Mouse (Mus musculus) MEL (cell line): ENCODE measurements around the gene Dusp6. TPM values are rescaled to one million over a fixed set of nuclear protein-coding genes. Genes with fewer than 3 reads are reported as not detected.
A peak's percentile ranks its signal among the peaks of the same experiment; 100 is the strongest.

Experiments
- DNase-seq: peaks from one replicate; pipeline ENCODE4 v3.0.0; 2011; ENCODE audit warnings: low read depth, low spot score
- H3K27ac ChIP-seq: 2 replicates; pipeline ENCODE4 v1.5.1; 2012; ENCODE audit warnings: low read depth, mild to moderate bottlenecking, control low read depth, low read length, moderate library complexity; ENCODE audit not compliant: control insufficient read depth
- H3K27me3 ChIP-seq, 2 experiments: fragments of 150-350 bp in 1 of 2; sonication (generic) in 1 of 2; 2 replicates each; pipeline ENCODE4 v1.6.1; 2012; ENCODE audit warnings: low read length in 2 of 2, mild to moderate bottlenecking in 2 of 2, improper control_type of control experiment in 1 of 2, moderate library complexity in 1 of 2; ENCODE audit not compliant: insufficient read depth in 2 of 2, control insufficient read depth in 1 of 2
- H3K36me3 ChIP-seq, 2 experiments: 2 replicates each; pipeline ENCODE4 v1.6.1; 2012 to 2014; ENCODE audit warnings: low read length in 2 of 2, improper control_type of control experiment in 1 of 2, inconsistent platforms in 1 of 2, mild to moderate bottlenecking in 1 of 2; ENCODE audit not compliant: insufficient read depth in 2 of 2, control insufficient read depth in 1 of 2
- H3K4me1 ChIP-seq, 2 experiments: fragments of 150-350 bp in 1 of 2; sonication (generic) in 1 of 2; 2 replicates each; pipeline ENCODE4 v1.6.1; 2012; ENCODE audit warnings: low read length in 2 of 2, improper control_type of control experiment in 1 of 2, mild to moderate bottlenecking in 1 of 2; ENCODE audit not compliant: insufficient read depth in 2 of 2, control insufficient read depth in 1 of 2
- H3K4me3 ChIP-seq, 2 experiments: fragments of 150-350 bp in 1 of 2; sonication (generic) in 1 of 2; 2 replicates each; pipeline ENCODE4 v1.5.1; 2012; ENCODE audit warnings: low read depth in 2 of 2, low read length in 2 of 2, mild to moderate bottlenecking in 2 of 2, moderate library complexity in 2 of 2, control low read depth in 1 of 2, improper control_type of control experiment in 1 of 2; ENCODE audit not compliant: control insufficient read depth in 1 of 2, insufficient read depth in 1 of 2
- H3K79me2 ChIP-seq: 2 replicates; pipeline ENCODE4 v1.6.1; 2012; ENCODE audit warnings: mild to moderate bottlenecking, low read length, moderate library complexity; ENCODE audit not compliant: control insufficient read depth, poor library complexity, insufficient read depth
- H3K9ac ChIP-seq: 2 replicates; pipeline ENCODE4 v1.6.1; 2012; ENCODE audit warnings: low read depth, mild to moderate bottlenecking, control low read depth, low read length, moderate library complexity; ENCODE audit not compliant: control insufficient read depth, poor library complexity, severe bottlenecking
- H3K9me3 ChIP-seq: fragments of 150-350 bp; sonication (generic); replicated peaks from 2 replicates; pipeline ENCODE4 v1.6.1; 2012; ENCODE audit warnings: mild to moderate bottlenecking, low read length, improper control_type of control experiment, moderate library complexity; ENCODE audit not compliant: insufficient read depth
- CHD1 ChIP-seq: IDR thresholded peaks from 2 replicates; pipeline ENCODE4 v1.6.1; 2012; ENCODE audit warnings: low read depth, mild to moderate bottlenecking, inconsistent platforms, low read length, improper control_type of control experiment
- CHD2 ChIP-seq: IDR thresholded peaks from 2 replicates; pipeline ENCODE4 v1.6.1; 2011; ENCODE audit warnings: low read length, improper control_type of control experiment
- CTCF ChIP-seq, 3 experiments: IDR thresholded peaks in 2 of 3; conservative IDR thresholded peaks in 1 of 3; 2 replicates each; pipeline ENCODE4 v1.5.1; 2011 to 2012; ENCODE audit warnings: low read length in 3 of 3, low read depth in 2 of 3, mild to moderate bottlenecking in 2 of 3, improper control_type of control experiment in 1 of 3, inconsistent platforms in 1 of 3, mixed read lengths in 1 of 3, moderate library complexity in 1 of 3; ENCODE audit not compliant: control insufficient read depth in 1 of 3, insufficient read depth in 1 of 3, poor library complexity in 1 of 3, severe bottlenecking in 1 of 3
- EP300 ChIP-seq, 2 experiments: IDR thresholded peaks; 2 replicates each; pipeline ENCODE4 v1.6.1; 2011; ENCODE audit warnings: improper control_type of control experiment in 2 of 2, low read length in 2 of 2, low read depth in 1 of 2, mild to moderate bottlenecking in 1 of 2
- ETS1 ChIP-seq: IDR thresholded peaks from 2 replicates; pipeline ENCODE4 v1.6.1; 2012; ENCODE audit warnings: low read depth, mild to moderate bottlenecking, inconsistent platforms, low read length, improper control_type of control experiment, moderate library complexity
- JUND ChIP-seq: IDR thresholded peaks from 2 replicates; pipeline ENCODE4 v1.6.1; 2011; ENCODE audit warnings: low read depth, mild to moderate bottlenecking, improper control_type of control experiment, low read length
- KAT2A ChIP-seq: conservative IDR thresholded peaks from 2 replicates; pipeline ENCODE4 v1.6.1; 2012; ENCODE audit warnings: low read depth, low read length, improper control_type of control experiment, inconsistent platforms
- MAX ChIP-seq: IDR thresholded peaks from 2 replicates; pipeline ENCODE4 v1.6.1; 2011; ENCODE audit warnings: low read length, improper control_type of control experiment
- MEF2A ChIP-seq: IDR thresholded peaks from 2 replicates; pipeline ENCODE4 v1.6.1; 2014; ENCODE audit warnings: low read depth, mild to moderate bottlenecking, inconsistent platforms, low read length, improper control_type of control experiment; ENCODE audit not compliant: poor library complexity, insufficient replicate concordance, severe bottlenecking; ENCODE audit errors: extremely low read depth
- MXI1 ChIP-seq: IDR thresholded peaks from 2 replicates; pipeline ENCODE4 v1.6.1; 2011; ENCODE audit warnings: mild to moderate bottlenecking, low read depth, low read length, improper control_type of control experiment
- MYB ChIP-seq: IDR thresholded peaks from 2 replicates; pipeline ENCODE4 v1.6.1; 2011; ENCODE audit warnings: mild to moderate bottlenecking, low read depth, low read length, improper control_type of control experiment
- POLR2AphosphoS2 ChIP-seq: IDR thresholded peaks from 2 replicates; pipeline ENCODE4 v1.6.1; 2011; ENCODE audit warnings: low read length, improper control_type of control experiment
- POLR2AphosphoS5 ChIP-seq: IDR thresholded peaks from 2 replicates; pipeline ENCODE4 v1.6.1; 2012; ENCODE audit warnings: low read depth, borderline replicate concordance, mild to moderate bottlenecking, inconsistent platforms, low read length, moderate library complexity, mixed read lengths
- RAD21 ChIP-seq: IDR thresholded peaks from 2 replicates; pipeline ENCODE4 v1.6.1; 2011; ENCODE audit warnings: mild to moderate bottlenecking, low read depth, low read length, improper control_type of control experiment
- SMC3 ChIP-seq: IDR thresholded peaks from 2 replicates; pipeline ENCODE4 v1.6.1; 2011; ENCODE audit warnings: low read depth, low read length, improper control_type of control experiment
- TBP ChIP-seq: IDR thresholded peaks from 2 replicates; pipeline ENCODE4 v1.8.0; 2011; ENCODE audit warnings: low read depth, low read length, improper control_type of control experiment
- TCF12 ChIP-seq: IDR thresholded peaks from 2 replicates; pipeline ENCODE4 v1.6.1; 2014; ENCODE audit warnings: low read depth, mild to moderate bottlenecking, inconsistent platforms, low read length, improper control_type of control experiment, moderate library complexity
- UBTF ChIP-seq: IDR thresholded peaks from 2 replicates; pipeline ENCODE4 v1.6.1; 2012; ENCODE audit warnings: low read depth, mild to moderate bottlenecking, inconsistent platforms, low read length, improper control_type of control experiment, moderate library complexity, borderline replicate concordance; ENCODE audit not compliant: insufficient read depth
- USF1 ChIP-seq: IDR thresholded peaks from 2 replicates; pipeline ENCODE4 v1.6.1; 2014; ENCODE audit warnings: low read depth, mild to moderate bottlenecking, inconsistent platforms, low read length, improper control_type of control experiment, moderate library complexity
- ZNF384 ChIP-seq: IDR thresholded peaks from 2 replicates; pipeline ENCODE4 v1.6.1; 2012; ENCODE audit warnings: low read depth, mild to moderate bottlenecking, inconsistent platforms, low read length, improper control_type of control experiment
- polyA plus RNA-seq, 2 experiments: library from polyadenylated mRNA; stranded (reverse) in 1 of 2; unstranded in 1 of 2; fragments of >175 nt in 1 of 2; fragments of >200 nt in 1 of 2; gene quantifications; 2 replicates each; pipeline versions ENCODE4 v1.2.1 to v1.2.4; 2012; ENCODE audit warnings: low replicate concordance in 2 of 2, low read depth in 1 of 2; ENCODE audit not compliant: insufficient read length in 2 of 2, insufficient read depth in 1 of 2, missing spikeins in 1 of 2
- total RNA-seq: library from RNA; depleted of rRNA; stranded (reverse); fragments of 300-350 nt; gene quantifications from 2 replicates; pipeline ENCODE4 v1.2.3, GENCODE M21; 2012

The Dusp6 gene
- total and polyA plus RNA-seq, 3 experiments: 8.2 to 11.9 TPM; not detected in 1

DNA sequence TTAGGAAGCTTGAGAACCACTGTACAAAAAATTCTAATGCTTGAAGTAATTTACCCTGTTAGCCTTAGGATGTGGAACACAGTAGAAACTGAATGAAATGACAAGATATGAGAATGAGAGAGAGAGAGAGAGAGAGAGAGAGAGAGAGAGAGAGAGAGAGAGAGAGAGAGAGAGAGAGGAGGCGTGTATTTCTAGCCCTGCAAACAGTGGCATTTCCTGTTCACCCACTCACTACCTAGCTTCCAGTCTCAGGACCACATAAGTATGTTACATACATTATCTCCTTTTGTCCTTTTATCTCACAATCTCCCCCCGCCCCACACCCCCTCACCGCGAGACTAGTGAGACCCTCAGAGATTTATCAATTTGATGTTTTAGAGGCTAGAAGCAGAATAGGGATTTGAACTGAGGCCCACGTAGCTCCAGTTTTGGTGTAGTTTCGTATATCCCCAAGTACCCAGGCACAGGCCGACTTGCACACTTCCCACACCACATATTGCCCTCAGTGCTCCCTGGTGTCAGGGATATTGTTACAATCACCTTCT is 21.7 kb upstream of the Dusp6 start:
- H3K27ac ChIP-seq: peak overlapping the region; percentile 75
- no peaks in the 10 kb centered on the region for H3K27me3 ChIP-seq
- peak; percentile 83; the same call in 1 of the 2 replicates for TF ChIP-seq JUND
- TF ChIP-seq MAX: no peak
- no peak for TF ChIP-seq UBTF
- H3K36me3 ChIP-seq: peaks cover 0 to 12% of the 10 kb centered on the region in 2 experiments; a peak in 2 of 4 replicates
- no peaks in the 10 kb centered on the region for H3K79me2 ChIP-seq
- H3K4me3 ChIP-seq: peak overlapping the region in 1 of 2 experiments; percentile 16; a peak in 1 of 4 replicates
- H3K9me3 ChIP-seq: no peaks in the 10 kb centered on the region
- H3K9ac ChIP-seq: 0 out of 2 replicates have a peak overlapping the region, but pooled peaks have one; percentile 38
- peaks cover 0 to 18% of the 10 kb centered on the region in 2 experiments; a peak in 2 of 4 replicates for H3K4me1 ChIP-seq
- DNase-seq: no peak

DNA sequence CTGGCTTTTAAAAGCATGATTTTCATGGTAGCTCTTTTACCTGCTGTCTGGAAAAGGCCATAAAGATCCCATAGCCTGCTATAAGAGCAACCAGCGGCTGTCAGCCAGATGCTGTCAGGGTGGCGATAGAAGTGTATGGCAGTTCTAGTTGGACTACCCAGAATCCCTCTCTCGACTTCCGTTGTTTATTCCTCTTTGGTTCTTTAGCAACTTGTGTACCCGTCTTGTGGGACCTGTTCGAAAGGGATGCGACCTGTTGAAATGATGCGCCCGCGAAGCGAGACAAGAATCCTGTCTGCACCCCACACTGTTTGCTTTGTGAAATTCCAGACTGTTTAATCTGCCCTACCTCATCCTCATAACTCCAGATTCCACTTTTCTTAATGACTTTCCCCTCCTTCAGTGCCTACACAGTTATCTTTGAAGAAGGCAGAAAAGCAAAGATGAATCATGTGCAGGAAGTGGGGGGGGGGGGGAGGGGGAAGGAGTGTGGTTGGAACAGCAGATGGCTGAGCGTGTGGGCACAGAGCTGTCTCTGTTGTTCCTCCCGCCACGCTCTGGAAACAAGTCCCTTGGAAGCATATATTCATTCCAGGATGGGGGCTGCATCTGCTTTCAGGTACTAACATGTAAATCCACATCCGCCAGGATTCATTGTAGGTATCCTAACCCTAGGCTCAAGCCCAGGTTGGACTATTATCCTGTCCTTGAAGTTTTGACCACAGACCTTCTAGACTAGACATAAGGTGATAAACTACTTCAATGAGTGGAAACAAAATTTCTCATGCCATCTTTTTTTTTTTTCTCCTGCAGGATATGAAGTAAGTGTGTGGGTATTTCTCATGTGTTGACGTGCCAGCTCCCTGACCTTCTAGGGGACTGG is 21.0 kb upstream of the Dusp6 start:
- H3K4me3 ChIP-seq: peak overlapping the region in 1 of 2 experiments; percentile 16; a peak in 1 of 4 replicates
- H3K27me3 ChIP-seq: no peaks in the 10 kb centered on the region
- peaks cover 0 to 22% of the 10 kb centered on the region in 2 experiments; a peak in 2 of 4 replicates for H3K4me1 ChIP-seq
- peak; percentile 50 for DNase-seq
- peak overlapping the region; percentile 75 for H3K27ac ChIP-seq
- H3K9ac ChIP-seq: 0 out of 2 replicates have a peak overlapping the region, but pooled peaks have one; percentile 38
- no peaks in the 10 kb centered on the region for H3K9me3 ChIP-seq
- TF ChIP-seq POLR2AphosphoS5 (no peak), EP300 (IDR thresholded peaks at IDR 0.05; ENCODE audit: low read depth in 1 of 2, low read length in 2 of 2) (peak; percentile 7 to 33; a peak in 1 of 4 replicates)
- H3K79me2 ChIP-seq: no peaks in the 10 kb centered on the region
- H3K36me3 ChIP-seq: peaks cover 0 to 12% of the 10 kb centered on the region in 2 experiments; a peak in 2 of 4 replicates

DNA sequence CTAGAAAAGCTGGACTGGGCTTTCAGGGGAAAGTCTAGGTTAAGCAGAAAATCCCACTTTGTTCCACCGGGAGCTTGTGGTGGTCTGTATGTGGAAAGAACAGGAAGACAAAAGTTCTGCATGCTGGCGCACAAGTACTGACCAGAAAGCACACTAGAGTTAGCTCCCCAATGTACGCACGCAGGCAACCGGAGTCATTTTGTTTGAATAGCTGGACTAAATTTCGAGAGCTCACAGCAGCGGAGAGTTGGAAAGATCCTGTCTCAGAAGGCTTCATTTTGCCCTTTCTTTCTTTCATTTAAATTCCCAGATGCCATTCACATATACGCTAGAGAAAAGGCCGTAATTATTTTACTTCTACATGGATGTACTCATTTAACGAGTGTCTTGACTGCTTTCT is 20.3 kb upstream of the Dusp6 start:
- peaks cover 0 to 15% of the 10 kb centered on the region in 2 experiments; a peak in 2 of 4 replicates for H3K36me3 ChIP-seq
- no peak overlapping the region for H3K27ac ChIP-seq
- no peaks in the 10 kb centered on the region for H3K27me3 ChIP-seq
- H3K79me2 ChIP-seq: no peaks in the 10 kb centered on the region
- peaks cover 0 to 22% of the 10 kb centered on the region in 2 experiments; a peak in 2 of 4 replicates for H3K4me1 ChIP-seq
- TF ChIP-seq RAD21 (no peak), MEF2A (no peak), CHD1 (no peak), JUND (no peak), USF1 (no peak), SMC3 (no peak), POLR2AphosphoS2 (no peak), ZNF384 (no peak), TBP (no peak), CTCF (IDR thresholded peaks at IDR 0.05 in 2 of 3, conservative IDR thresholded peaks at IDR 0.05 in 1 of 3; ENCODE audit: control insufficient read depth in 1 of 3, insufficient read depth in 1 of 3, low read depth in 2 of 3, low read length in 3 of 3, poor library complexity in 1 of 3, severe bottlenecking in 1 of 3) (no peak), MYB (no peak), TCF12 (no peak), KAT2A (no peak), MXI1 (no peak), ETS1 (no peak), CHD2 (no peak), EP300 (IDR thresholded peaks at IDR 0.05; ENCODE audit: low read depth in 1 of 2, low read length in 2 of 2) (no peak)
- TF ChIP-seq, all 39 proteins: peak for 0
- no peak for DNase-seq
- Histone ChIP-seq H3K4me3 (no peak overlapping the region), H3K9me3 (no peaks in the 10 kb centered on the region), H3K9ac (no peak overlapping the region)
